Mouse (Mus musculus) kidney, embryonic 15.5 days (tissue): ENCODE measurements around the gene Olfr365. TPM values are rescaled to one million over a fixed set of nuclear protein-coding genes. Genes with fewer than 3 reads are reported as not detected.

Experiments
- ATAC-seq: fragments of 200-750 bp; cut with Nextera tagmentation; replicated peaks from 2 replicates; pipeline ENCODE4 v1.8.0; 2017; ENCODE audit warnings: moderate TSS enrichment; ENCODE audit not compliant: low FRiP score
- H3K27ac ChIP-seq: fragments of 300-500 bp; sonication (generic); 2 replicates; pipeline ENCODE4 v1.5.1; 2015; ENCODE audit warnings: mild to moderate bottlenecking, inconsistent platforms
- H3K27me3 ChIP-seq: fragments of 300-500 bp; sonication (generic); 2 replicates; pipeline ENCODE4 v1.6.1; 2015; ENCODE audit warnings: inconsistent platforms
- H3K36me3 ChIP-seq: fragments of 300-500 bp; sonication (generic); 2 replicates; pipeline ENCODE4 v1.6.1; 2015; ENCODE audit warnings: inconsistent platforms
- H3K4me1 ChIP-seq: fragments of 300-500 bp; sonication (generic); 2 replicates; pipeline ENCODE4 v1.6.1; 2015; ENCODE audit warnings: inconsistent platforms
- H3K4me2 ChIP-seq: fragments of 300-500 bp; sonication (generic); 2 replicates; pipeline ENCODE4 v1.6.1; 2015; ENCODE audit warnings: moderate library complexity, mild to moderate bottlenecking, inconsistent platforms
- H3K4me3 ChIP-seq: fragments of 300-500 bp; sonication (generic); replicated peaks from 2 replicates; pipeline ENCODE4 v1.5.1; 2015; ENCODE audit warnings: mild to moderate bottlenecking, inconsistent platforms
- H3K9ac ChIP-seq: fragments of 300-500 bp; sonication (generic); 2 replicates; pipeline ENCODE4 v1.6.1; 2015; ENCODE audit warnings: mild to moderate bottlenecking, inconsistent platforms
- H3K9me3 ChIP-seq: fragments of 300-500 bp; sonication (generic); replicated peaks from 2 replicates; pipeline ENCODE4 v1.6.1; 2016; ENCODE audit warnings: inconsistent platforms
- WGBS: fragments of 180-500 bp; shearing (Covaris S2); methylation state at CpG from one replicate; pipeline ENCODE4 v1.1.7; 2015; ENCODE audit warnings: mixed read lengths; 5-methylcytosine and 5-hydroxymethylcytosine counted together
- polyA plus RNA-seq: library from polyadenylated mRNA; unstranded; fragments of >200 nt; fragmentation: Nextera tagmentation; extraction: Ambion mirVana; gene quantifications from 2 replicates; pipeline ENCODE4 v1.2.1, GENCODE M21; 2015

Gene Olfr365
- not detected in 2 replicates for polyA plus RNA-seq

DNA sequence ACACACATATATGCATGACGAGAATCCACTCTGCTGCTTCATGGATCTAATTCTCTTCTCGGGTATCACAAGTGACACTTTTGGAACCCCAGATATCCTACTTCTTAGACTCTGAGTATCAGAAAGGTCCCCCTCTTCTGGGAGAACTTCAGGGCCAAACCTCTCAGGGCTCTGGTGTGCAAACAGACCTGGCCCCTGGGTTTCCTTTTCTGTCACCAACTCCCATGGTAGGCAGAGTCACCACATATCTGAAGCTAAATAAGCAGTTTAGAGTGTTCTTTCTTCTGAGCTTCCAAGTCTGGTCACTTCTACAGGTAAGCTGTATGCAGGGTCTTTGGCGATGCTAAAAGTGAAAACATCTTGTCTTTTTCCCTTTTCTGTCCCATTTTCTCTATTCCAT, at the start of gene Olfr365:
TSS of gene Olfr365 (plus strand) at position 301 of the 400 bp plus-strand sequence.
- WGBS, result 78% methylated on average over 3 of the region's 3 CpGs
- Histone ChIP-seq H3K4me3 (no peak within 1 kb of the TSS), H3K4me2 (no peak within 1 kb of the TSS), H3K27ac (no peak within 1 kb of the TSS), H3K9me3 (no peaks in the 10 kb centered on the region), H3K9ac (no peak within 1 kb of the TSS), H3K27me3 (no peaks in the 10 kb centered on the region), H3K4me1 (no peaks in the 10 kb centered on the region), H3K36me3 (no peaks in the 10 kb centered on the region)
- no peak for ATAC-seq

DNA sequence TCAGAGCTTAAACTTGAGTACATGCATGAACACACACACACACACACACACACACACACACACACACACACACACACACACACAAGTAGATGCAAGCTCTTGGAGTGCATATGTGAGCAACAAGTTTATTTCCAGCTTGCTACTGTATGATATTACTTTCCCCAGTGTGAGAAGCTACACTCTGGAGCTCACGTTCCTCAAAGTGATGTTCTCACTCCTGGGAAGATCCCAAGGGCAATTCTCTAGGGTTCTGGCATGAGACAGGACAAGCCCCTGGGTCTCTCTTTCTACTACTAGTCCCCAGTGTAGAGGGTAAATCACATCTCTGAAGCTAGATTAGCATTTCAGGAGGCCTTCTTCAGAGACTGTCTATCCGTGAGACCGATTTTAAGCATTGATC, 49.0 kb upstream of the Olfr365 start, which contains the start of gene Olfr364-ps1:
TSS of gene Olfr364-ps1 (plus strand) at position 301 of the 400 bp plus-strand sequence.
- H3K36me3 ChIP-seq, result no peaks in the 10 kb centered on the region
- no peaks in the 10 kb centered on the region for H3K27me3 ChIP-seq
- H3K4me2 ChIP-seq, result no peak within 1 kb of the TSS
- 89% methylated on average over 3 of the region's 3 CpGs for WGBS
- H3K4me1 ChIP-seq, result no peaks in the 10 kb centered on the region
- no peaks in the 10 kb centered on the region for H3K9me3 ChIP-seq
- H3K4me3 ChIP-seq, result no peak within 1 kb of the TSS
- no peak within 1 kb of the TSS for H3K9ac ChIP-seq
- ATAC-seq, result no peak
- H3K27ac ChIP-seq, result no peak within 1 kb of the TSS

DNA sequence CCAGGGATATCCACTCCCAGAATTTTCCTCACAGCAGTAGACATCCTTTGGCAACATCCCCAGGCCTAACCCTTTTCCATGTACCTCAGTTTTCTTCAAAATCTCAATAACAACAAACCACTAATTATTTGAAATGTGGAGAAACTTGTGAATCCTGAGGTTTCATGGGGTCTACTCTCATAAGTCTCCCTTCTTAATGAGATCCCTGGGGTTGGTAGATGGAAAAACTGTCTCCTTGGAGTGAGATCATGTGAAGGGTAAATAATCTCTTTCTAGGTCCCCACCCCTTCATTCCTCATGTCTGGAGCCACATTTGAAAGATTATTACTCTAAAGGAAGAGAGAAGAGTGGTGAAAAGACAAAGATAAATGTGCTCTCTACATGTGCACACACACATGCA, 23.3 kb downstream of the Olfr365 start, which contains the start of gene Olfr366:
TSS of gene Olfr366 (plus strand) at position 301 of the 400 bp plus-strand sequence.
- H3K27ac ChIP-seq, result no peak within 1 kb of the TSS
- no peak within 1 kb of the TSS for H3K4me3 ChIP-seq
- no peaks in the 10 kb centered on the region for H3K4me1 ChIP-seq
- H3K27me3 ChIP-seq, result no peaks in the 10 kb centered on the region
- 0 out of 2 replicates have a peak, but pooled peaks cover 3% of the 10 kb centered on the region for H3K9me3 ChIP-seq
- no peak within 1 kb of the TSS for H3K4me2 ChIP-seq
- ATAC-seq, result no peak
- no peaks in the 10 kb centered on the region for H3K36me3 ChIP-seq
- no peak within 1 kb of the TSS for H3K9ac ChIP-seq

Other genes starting within 250 kb of the Olfr365 start
- not detected in 2 replicates for gene Olfr357, start 194.4 kb upstream of the Olfr365 start, polyA plus RNA-seq
- not detected in 2 replicates for gene Olfr358, start 178.9 kb upstream of the Olfr365 start, polyA plus RNA-seq
- not detected in 2 replicates for gene Olfr360, start 122.5 kb upstream of the Olfr365 start, polyA plus RNA-seq
- gene Olfr361, start 98.9 kb upstream of the Olfr365 start, polyA plus RNA-seq, result not detected in 2 replicates
- not detected in 2 replicates for gene Olfr362, start 70.3 kb upstream of the Olfr365 start, polyA plus RNA-seq
- gene Olfr364-ps1, start 48.9 kb upstream of the Olfr365 start, polyA plus RNA-seq, result not detected in 2 replicates
- not detected in 2 replicates for gene Olfr366, start 23.4 kb downstream of the Olfr365 start, polyA plus RNA-seq
- gene Olfr368, start 138.3 kb downstream of the Olfr365 start, polyA plus RNA-seq, result not detected in 2 replicates
- 46.2 and 51.6 TPM in 2 replicates for gene Pdcl, start 171.1 kb downstream of the Olfr365 start, polyA plus RNA-seq
- gene Rc3h2, start 234.7 kb downstream of the Olfr365 start, polyA plus RNA-seq, result 14.2 and 15.6 TPM in 2 replicates